Comparison of ENCODE assay signal across 14 mouse cellular contexts in the genomic region with DNA sequence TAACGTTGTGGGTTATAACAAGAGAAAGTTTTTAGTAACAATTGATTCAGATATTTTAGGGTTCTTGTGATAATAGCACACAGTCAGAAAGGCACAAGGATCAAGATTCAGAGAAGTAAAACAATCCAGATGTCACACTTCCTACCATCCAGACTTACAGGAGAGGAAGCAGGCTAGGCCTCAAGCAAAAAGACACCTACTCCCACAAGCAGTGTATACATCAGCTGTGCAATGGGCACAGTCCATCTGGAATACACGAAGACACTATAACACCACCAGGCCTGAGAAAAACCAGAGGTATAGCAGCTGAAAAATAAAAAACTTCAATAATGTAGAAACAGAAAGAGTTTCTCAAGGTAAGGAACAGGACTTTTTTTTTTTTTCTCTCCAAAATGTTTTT. TPM values are rescaled to one million over a fixed set of nuclear protein-coding genes. Genes with fewer than 3 reads are reported as not detected.
DNase-seq lines count a peak whose midpoint lies in the region.
"Had no signal": no experiment of that assay in that cellular context is flagged by ENCODE, and none has a peak within 500 bp of the region (broad histone marks: within the 10 kb centered on the region; RNA-seq: fewer than 3 reads in every experiment).

No protein-coding gene starts in this region.

- DNase-seq in frontal cortex, adult 2 months (ENCODE audit: extremely low spot score in 1 of 2, low spot score in 1 of 2), result peak; percentile 30 to 45
- DNase-seq in frontal cortex, postnatal 25 days (ENCODE audit: low spot score in 2 of 2), result no peak
- peak; percentile 70 for DNase-seq in brain, adult 2 months (ENCODE audit: low read depth, low spot score)
- DNase-seq in telencephalon, adult 2 months (ENCODE audit: low read depth, low spot score), result peak; percentile 41
- no peak for DNase-seq in spleen, postnatal 4 days (ENCODE audit: low spot score in 2 of 2)
- DNase-seq: adrenal gland, adult 2 months; adrenal gland, postnatal 10 days; adrenal gland, postnatal 25 days; cerebellum, adult 11-12 months; cerebellum, adult 2 months; cerebellum, adult 9-10 months; cerebellum, postnatal 10 days; cerebellum, postnatal 25 days; forebrain, postnatal 0 days had no signal

RNA-seq across cellular contexts. Expression of a gene that starts 16.3 kb away (rescaled TPM):
- polyA plus RNA-seq in frontal cortex, adult 2 months (2012; rRNA removed), result 9.0 TPM in 2 replicates

Comparison
In these comparisons a context has a peak if more than half of its experiments do, and no peak if none do; other contexts are left out.
1. DNase-seq: peak in frontal cortex, adult 2 months (2 of 2), brain, adult 2 months (single experiment) and telencephalon, adult 2 months (single experiment); none in frontal cortex, postnatal 25 days (0 of 2) and spleen, postnatal 4 days (0 of 2).